Mouse (Mus musculus) ES-Bruce4 (cell line): ENCODE results near the gene Umad1. TPM values are rescaled to one million over a fixed set of nuclear protein-coding genes. Genes with fewer than 3 reads are reported as not detected.

Experiments used
- H3K27ac ChIP-seq: 2 replicates; pipeline ENCODE4 v1.5.1; 2012; ENCODE audit warnings: low read length, inconsistent platforms; ENCODE audit not compliant: insufficient read depth
- H3K27me3 ChIP-seq: 2 replicates; pipeline ENCODE4 v1.6.1; 2012; ENCODE audit warnings: mild to moderate bottlenecking, low read length, inconsistent platforms; ENCODE audit not compliant: control insufficient read depth, poor library complexity, insufficient read depth, severe bottlenecking
- H3K36me3 ChIP-seq: 2 replicates; pipeline ENCODE4 v1.6.1; 2012; ENCODE audit warnings: inconsistent platforms, mild to moderate bottlenecking, low read length, moderate library complexity; ENCODE audit not compliant: control insufficient read depth, poor library complexity, insufficient read depth, severe bottlenecking
- H3K4me1 ChIP-seq: one replicate; pipeline ENCODE4 v1.8.1; 2011; ENCODE audit warnings: low read length; ENCODE audit not compliant: control insufficient read depth, insufficient read depth
- H3K4me3 ChIP-seq: 2 replicates; pipeline ENCODE4 v1.5.1; 2011; ENCODE audit warnings: low read depth, mild to moderate bottlenecking, low read length
- H3K9ac ChIP-seq: 2 replicates; pipeline ENCODE4 v1.6.1; 2012; ENCODE audit warnings: low read depth, mild to moderate bottlenecking, inconsistent platforms; ENCODE audit not compliant: poor library complexity, severe bottlenecking
- H3K9me3 ChIP-seq: replicated peaks from 2 replicates; pipeline ENCODE4 v1.6.1; 2012; ENCODE audit warnings: mild to moderate bottlenecking, low read length, inconsistent platforms; ENCODE audit not compliant: control insufficient read depth, poor library complexity, insufficient read depth, severe bottlenecking
- CTCF ChIP-seq: IDR thresholded peaks from one replicate; pipeline ENCODE4 v1.8.1; 2011; ENCODE audit warnings: low read depth, low read length
- EP300 ChIP-seq: IDR thresholded peaks from 2 replicates; pipeline ENCODE4 v1.6.1; 2011; ENCODE audit warnings: low read depth, low read length; ENCODE audit not compliant: insufficient read depth
- POLR2A ChIP-seq: IDR thresholded peaks from one replicate; pipeline ENCODE4 v1.8.1; 2011; ENCODE audit warnings: low read length; ENCODE audit not compliant: insufficient read depth
- polyA plus RNA-seq: library from polyadenylated mRNA; stranded (reverse); fragments of >200 nt; gene quantifications from 2 replicates; pipeline ENCODE4 v1.2.4, GENCODE M21; 2011; ENCODE audit warnings: low read depth; ENCODE audit not compliant: missing spikeins, insufficient read depth, insufficient read length

Gene Umad1
- polyA plus RNA-seq, 1 experiment, result 2.5 TPM

DNA sequence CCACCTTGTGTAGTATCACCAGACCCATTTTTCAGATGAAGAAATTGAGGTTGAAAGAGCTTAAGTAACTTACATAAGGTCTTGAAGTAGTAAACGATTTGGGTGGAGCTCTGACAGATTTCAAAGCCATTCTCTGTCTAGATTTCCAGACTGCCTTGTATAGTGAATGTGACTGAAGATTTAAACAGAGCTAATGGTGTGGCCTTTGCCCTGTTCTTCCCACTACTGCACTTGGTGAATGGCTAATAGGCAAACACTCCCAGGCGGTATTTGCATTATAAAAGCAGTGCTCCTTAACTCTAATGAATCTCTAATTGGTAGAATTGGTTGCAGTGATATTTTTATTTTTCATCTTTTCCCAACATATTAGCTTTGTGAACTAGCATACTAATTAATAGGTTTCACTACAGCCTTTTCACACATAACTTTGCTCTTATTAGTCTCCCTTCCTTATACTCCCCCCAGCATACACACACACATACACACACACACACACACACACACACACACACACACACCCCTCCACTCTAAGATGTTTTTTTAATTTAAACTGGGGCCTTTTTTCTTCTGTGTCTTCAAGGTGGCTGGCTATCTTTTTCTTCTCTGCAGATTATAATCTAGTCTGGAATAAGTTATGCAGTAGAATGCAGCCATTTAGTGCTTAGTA is 109.2 kb downstream of the Umad1 start:
- Histone ChIP-seq H3K36me3 (no peaks in the 10 kb centered on the region), H3K27ac (no peak overlapping the region), H3K27me3 (no peaks in the 10 kb centered on the region), H3K9me3 (no peaks in the 10 kb centered on the region), H3K4me1 (no peaks in the 10 kb centered on the region), H3K9ac (no peak overlapping the region), H3K4me3 (no peak overlapping the region)
- no peak for TF ChIP-seq CTCF
- no peak for TF ChIP-seq POLR2A
- TF ChIP-seq EP300, result no peak

DNA sequence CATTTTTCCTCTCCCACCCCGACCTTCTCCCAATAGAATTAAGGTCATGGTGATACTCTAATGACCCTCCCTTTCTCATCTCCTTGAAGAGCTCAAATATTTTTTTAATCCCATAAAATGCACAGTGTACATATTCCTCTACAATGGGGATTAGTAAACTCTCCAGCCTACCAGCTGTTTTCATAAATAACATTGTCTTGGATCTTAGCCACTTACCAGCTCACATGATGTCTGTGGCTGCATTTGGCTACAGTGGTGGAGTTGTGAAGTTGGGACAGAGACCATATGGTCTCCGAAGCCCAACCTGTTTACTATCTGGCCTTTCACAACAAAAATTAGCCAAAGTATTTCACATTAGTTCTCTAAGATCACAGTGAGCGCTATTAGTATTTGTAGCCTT is 111.5 kb downstream of the Umad1 start:
- no peak overlapping the region for H3K27ac ChIP-seq
- H3K4me1 ChIP-seq, result no peaks in the 10 kb centered on the region
- H3K9ac ChIP-seq, result no peak overlapping the region
- H3K4me3 ChIP-seq, result no peak overlapping the region
- no peaks in the 10 kb centered on the region for H3K36me3 ChIP-seq
- H3K9me3 ChIP-seq, result no peaks in the 10 kb centered on the region
- no peaks in the 10 kb centered on the region for H3K27me3 ChIP-seq
- TF ChIP-seq CTCF (no peak), EP300 (no peak), POLR2A (no peak)

DNA sequence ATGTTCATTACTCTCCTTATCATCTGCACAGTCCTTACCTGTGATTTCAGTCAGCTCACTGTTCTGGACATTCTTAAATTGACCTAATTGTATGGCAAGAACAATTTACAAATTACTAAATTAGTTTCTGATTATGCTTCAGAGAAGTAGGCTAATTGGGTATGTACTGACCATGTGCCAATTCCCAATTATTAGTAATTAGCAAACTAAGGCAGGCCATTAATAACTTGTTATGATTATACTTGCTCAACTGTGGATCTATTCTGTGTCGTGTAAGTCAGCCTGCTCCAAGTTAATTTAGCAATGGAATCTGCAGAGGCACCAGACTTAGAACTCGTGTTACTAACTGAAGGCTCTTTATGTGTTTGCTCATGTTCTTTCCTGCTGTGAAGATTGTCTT is 114.0 kb downstream of the Umad1 start:
- H3K27me3 ChIP-seq, result no peaks in the 10 kb centered on the region
- H3K4me3 ChIP-seq, result no peak overlapping the region
- no peaks in the 10 kb centered on the region for H3K9me3 ChIP-seq
- no peak overlapping the region for H3K27ac ChIP-seq
- no peaks in the 10 kb centered on the region for H3K4me1 ChIP-seq
- no peak overlapping the region for H3K9ac ChIP-seq
- no peaks in the 10 kb centered on the region for H3K36me3 ChIP-seq
- TF ChIP-seq EP300 (no peak), CTCF (no peak), POLR2A (no peak)

DNA sequence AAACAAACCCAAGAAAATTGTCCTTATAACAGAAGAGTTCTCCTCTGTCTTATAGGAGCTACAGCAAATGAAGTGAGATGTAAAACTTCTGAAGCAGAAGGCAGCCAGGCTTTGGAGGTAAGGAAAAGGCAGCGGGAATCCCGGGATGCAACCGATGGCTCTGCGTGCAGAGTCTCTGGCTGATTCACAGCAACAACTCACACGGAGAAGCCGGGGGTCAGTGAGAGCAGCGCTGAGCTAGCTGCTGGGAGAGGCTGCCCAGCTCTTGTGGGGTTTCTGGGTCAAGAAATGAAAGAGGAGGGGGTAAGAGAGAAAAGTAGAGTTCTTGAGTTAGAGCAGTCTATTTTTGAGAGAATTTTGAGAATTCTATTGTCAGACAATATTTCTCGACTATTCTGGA is 114.8 kb downstream of the Umad1 start:
- no peak overlapping the region for H3K27ac ChIP-seq
- no peaks in the 10 kb centered on the region for H3K9me3 ChIP-seq
- H3K4me3 ChIP-seq, result no peak overlapping the region
- no peak overlapping the region for H3K9ac ChIP-seq
- H3K27me3 ChIP-seq, result no peaks in the 10 kb centered on the region
- TF ChIP-seq POLR2A (no peak), CTCF (no peak), EP300 (no peak)
- no peaks in the 10 kb centered on the region for H3K36me3 ChIP-seq
- H3K4me1 ChIP-seq, result no peaks in the 10 kb centered on the region

DNA sequence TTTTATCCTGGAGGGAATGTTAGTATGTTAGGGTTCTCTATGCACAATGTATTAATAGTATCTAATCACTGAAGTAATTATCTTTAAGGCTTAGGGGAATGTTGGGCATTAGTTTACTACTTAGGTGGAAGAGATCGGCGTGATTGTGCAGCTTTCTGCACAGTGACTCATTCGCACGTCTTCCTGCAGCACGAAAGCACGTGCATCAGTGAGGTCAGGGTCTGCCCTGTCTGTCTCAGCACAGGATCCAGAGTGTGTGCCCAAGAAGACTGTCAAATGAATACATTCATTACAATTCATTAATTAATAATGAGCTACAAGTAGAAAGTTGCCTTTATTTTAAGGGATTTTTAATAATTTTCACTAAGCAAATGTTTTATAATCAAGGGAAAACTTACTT is 115.2 kb downstream of the Umad1 start:
- H3K9me3 ChIP-seq, result no peaks in the 10 kb centered on the region
- H3K4me3 ChIP-seq, result no peak overlapping the region
- no peaks in the 10 kb centered on the region for H3K36me3 ChIP-seq
- H3K27ac ChIP-seq, result no peak overlapping the region
- no peaks in the 10 kb centered on the region for H3K27me3 ChIP-seq
- TF ChIP-seq POLR2A, result no peak
- no peak for TF ChIP-seq CTCF
- no peak for TF ChIP-seq EP300
- no peak overlapping the region for H3K9ac ChIP-seq
- H3K4me1 ChIP-seq, result no peaks in the 10 kb centered on the region

DNA sequence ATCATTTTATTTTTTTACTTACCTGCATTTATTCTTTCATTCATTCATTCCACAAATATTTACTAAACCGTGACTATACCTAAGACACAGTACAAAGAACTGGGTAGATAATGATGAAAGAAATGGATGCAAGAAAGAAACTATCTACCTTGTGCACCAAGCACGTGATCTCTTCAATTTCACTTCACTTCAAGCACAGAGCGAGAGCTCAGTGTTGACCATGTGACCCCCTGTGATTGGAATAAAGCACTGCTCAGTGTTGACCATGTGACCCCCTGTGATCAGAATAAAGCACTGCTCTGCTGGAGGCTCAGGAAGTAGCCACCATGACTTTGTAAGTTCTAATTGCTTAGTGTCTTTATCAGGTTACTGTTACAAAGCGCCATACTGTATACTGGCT is 115.6 kb downstream of the Umad1 start:
- Histone ChIP-seq H3K27ac (no peak overlapping the region), H3K9me3 (no peaks in the 10 kb centered on the region), H3K4me3 (no peak overlapping the region), H3K27me3 (no peaks in the 10 kb centered on the region), H3K4me1 (no peaks in the 10 kb centered on the region), H3K36me3 (no peaks in the 10 kb centered on the region), H3K9ac (no peak overlapping the region)
- TF ChIP-seq EP300, result no peak
- TF ChIP-seq CTCF, result no peak
- TF ChIP-seq POLR2A, result no peak
